Mouse (Mus musculus) urinary bladder, postnatal 25 days (tissue): ENCODE data around the gene Smurf1.

Source experiments
- DNase-seq: peaks from one replicate; pipeline ENCODE4 v3.0.0; 2022; ENCODE audit warnings: low spot score

Gene Smurf1

GRCm38 (mm10) chr5:144869466-144869865, 96.2 kb downstream of the Smurf1 start:
- DNase-seq, result no peak

GRCm38 (mm10) chr5:144866923-144867322, 98.7 kb downstream of the Smurf1 start:
- DNase-seq, result no peak

DNA sequence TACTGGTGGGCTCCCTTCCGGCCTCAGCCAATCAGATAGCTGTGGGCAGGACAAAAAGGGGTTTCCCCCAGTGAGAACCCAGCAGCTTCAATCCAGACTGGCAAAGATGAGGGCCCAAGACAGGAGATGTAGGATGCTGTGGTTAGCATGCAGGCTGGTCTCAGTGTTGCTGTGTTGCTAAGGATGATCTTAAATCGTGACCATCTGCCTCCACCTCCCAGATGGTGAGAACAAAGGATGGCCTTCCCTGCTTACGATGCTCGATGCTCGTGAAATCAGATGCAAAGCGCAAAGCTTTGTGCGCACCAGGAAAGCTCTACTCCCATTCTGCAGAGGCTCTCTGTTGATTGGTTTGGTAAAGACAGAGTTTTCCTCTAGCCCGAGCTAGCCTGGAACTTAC, 104.7 kb downstream of the Smurf1 start:
- no peak for DNase-seq

GRCm38 (mm10) chr5:144859284-144859683, 106.4 kb downstream of the Smurf1 start:
- no peak for DNase-seq

DNA sequence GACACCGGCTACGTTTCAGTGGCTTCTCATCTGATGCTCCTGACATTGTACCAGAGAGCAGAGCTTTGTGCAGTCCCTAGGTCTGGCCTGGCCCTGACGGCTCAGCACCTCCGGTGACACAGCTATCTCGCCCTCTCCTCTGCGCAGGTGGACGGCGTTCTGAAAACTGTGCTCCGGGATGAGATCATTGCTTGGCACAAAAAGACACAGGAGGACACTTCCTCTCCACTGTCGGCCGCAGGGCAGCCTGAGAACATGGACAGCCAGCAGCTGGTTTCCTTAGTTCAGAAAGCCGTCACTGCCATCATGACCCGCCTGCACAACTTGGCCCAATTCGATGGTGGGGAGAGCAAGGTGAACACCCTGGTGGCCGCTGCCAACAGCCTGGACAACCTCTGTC, 107.1 kb downstream of the Smurf1 start:
- no peak for DNase-seq

DNA sequence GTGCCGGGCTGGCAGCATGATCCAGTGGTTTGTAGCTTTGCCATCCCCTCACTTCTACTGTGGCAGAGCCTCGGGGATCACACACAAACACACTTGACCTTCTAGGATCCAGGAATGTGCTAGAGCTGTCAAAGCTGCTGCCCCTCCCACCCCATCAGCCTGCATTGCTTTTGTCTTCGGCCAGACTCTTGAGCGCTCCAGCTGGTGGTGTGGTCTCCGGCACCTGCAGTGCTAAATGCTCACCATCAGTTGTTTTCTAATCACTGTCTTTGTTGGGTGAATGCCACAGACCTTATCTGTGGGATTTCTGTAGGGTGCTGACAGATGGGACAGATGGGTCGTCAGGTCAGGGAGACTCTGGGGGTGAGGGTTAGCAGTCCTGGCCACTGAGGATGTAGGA, 109.7 kb downstream of the Smurf1 start:
- no peak for DNase-seq

DNA sequence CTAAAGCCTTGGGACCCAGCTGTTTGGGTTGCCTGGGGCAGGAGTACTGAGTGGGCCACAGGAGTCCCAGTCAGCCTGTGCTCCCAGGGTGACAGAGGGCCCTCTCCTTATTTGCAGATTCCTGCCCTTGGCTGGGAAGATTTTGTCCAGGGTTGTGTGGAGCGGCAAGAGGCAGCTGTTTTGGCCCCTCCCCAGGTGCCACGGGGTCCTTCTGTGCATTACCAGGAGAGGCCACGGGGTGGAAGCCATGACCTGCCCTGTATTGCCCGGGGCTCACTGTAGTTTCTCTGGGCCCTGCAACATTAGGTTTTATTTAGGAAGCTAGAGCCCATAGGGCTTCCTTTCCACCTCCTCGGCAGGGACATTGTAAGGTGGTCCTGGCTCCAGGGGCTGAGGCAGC, 111.7 kb downstream of the Smurf1 start:
- DNase-seq, result no peak

DNA sequence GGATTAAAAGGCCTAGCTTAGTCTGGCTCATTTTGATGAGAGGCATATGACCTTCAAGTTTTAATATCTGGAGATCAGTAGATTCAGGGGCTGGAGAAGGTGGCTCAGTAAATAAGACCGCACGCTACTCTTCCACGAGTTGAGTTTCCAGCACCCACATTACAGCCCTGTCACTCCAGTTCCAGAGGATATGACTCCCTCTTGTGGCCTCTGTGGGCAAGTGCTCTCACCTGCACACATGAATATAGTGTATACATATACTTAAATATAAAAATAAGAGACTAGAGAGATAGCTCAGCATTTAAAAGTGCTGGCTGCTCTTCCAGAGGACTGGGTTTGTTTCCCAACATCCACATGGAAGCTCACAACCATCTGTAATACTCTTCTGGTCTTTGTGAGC, 113.8 kb downstream of the Smurf1 start:
- no peak for DNase-seq

- no peak for DNase-seq
Observed at GRCm38 (mm10) chr5:144849932-144850331, 115.7 kb downstream of the Smurf1 start.

- no peak for DNase-seq
Observed at GRCm38 (mm10) chr5:144848735-144849134, 116.9 kb downstream of the Smurf1 start.

GRCm38 (mm10) chr5:144845352-144845751, 120.3 kb downstream of the Smurf1 start:
- no peak for DNase-seq

DNA sequence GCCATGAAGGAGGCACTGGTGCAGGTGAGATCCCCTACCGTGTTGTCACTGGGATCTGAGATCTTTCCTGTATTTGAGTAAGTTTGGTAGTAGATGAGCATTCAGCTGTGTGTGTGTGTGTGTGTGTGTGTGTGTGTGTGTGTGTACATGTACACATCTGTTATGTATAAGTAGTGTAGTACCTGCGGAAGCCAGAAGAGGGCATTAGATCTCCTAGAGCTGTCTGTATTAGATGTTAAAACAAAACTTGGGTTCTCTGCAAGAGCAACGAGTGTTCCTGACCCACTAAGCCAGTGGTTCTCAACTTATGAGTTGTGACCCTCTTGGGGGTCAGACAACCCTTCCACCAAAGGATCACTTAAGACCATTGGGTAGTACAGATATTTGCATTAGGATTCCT, 129.5 kb downstream of the Smurf1 start:
- no peak for DNase-seq

- no peak for DNase-seq
Observed at GRCm38 (mm10) chr5:144831840-144832469, 133.7 kb downstream of the Smurf1 start.

DNA sequence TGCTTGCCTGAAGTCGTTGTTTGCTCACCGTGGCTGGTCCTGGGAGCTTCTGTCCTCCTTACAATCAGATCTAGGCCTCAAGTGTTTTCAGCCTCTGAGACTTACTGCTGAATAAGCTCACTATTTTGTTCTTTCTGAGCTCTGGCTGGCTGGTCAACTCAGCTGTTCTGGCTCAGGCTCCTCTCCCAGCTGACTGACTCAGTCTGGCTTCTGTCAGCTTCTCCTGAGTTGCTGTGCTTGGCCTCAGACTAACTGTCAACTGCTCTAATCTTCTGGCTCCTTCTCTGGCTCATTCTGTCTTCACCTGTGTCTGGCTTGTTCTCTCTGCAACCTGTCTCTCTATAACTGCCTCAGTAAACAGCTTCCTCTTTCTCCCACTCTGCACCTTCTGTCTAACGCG, 136.0 kb downstream of the Smurf1 start:
- no peak for DNase-seq

DNA sequence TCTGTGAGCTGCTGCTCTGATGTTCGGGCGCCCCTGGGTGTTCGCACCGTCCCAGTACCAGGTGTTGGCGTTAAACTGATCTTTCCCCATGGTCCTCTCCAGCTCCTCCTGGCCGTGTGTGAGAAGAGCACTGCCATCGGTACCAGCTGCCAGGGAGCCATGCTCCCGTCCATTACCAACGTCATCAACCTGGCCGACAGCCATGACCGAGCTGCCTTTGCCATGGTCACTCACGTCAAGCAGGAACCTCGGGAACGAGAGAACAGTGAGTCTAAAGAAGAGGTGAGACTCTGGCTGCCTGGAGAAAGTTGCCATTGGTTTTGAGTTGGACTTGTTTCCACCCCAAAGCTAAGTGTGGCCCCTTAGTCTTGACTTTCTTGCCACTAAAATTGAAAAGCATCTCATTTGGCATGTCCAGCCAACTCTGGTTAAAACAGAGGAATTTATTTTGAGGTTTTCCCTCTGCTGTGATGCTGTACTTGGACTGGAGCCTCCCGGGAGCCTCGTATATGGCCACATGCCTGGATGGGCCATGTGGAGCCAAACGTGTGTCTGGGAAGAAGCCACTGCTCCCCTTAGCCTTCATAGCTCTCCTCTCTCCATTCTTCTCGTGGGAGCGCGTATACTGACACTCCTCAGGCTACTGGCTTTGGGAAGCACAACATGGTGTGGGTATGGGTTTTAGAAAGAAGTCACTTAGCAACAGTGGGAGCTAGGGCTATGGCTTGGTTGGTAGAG, 137.1 kb downstream of the Smurf1 start:
- no peak for DNase-seq
